Mouse (Mus musculus): ENCODE results near the gene Itgb1.

DNA sequence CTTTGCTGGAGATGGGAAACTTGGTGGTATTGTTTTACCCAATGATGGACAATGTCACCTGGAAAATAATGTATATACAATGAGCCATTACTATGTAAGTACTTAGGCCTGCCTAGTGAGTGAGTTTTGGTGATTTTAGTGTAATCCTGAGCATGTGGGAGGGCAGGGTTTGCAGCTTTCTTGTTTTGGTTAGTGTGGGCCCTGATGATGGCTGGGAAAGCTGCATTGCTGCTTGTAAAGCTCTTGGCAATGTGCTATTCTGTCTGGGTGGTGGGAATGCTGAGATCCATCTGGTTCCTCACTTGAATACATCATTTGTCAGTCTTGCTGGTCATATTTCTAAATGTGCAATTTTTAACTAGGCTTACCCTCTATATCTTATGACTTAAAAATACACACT lies 30.7 kb downstream of the Itgb1 start:
- TF ChIP-seq CTCF (IDR thresholded peaks at IDR 0.05; ENCODE audit: borderline replicate concordance, extremely low read depth, insufficient read depth, insufficient read length): no peak
- TF ChIP-seq POLR2A (IDR thresholded peaks at IDR 0.05; ENCODE audit: borderline replicate concordance, extremely low read depth, insufficient read depth, insufficient read length, poor library complexity, severe bottlenecking): no peak
